In the genomic region with DNA sequence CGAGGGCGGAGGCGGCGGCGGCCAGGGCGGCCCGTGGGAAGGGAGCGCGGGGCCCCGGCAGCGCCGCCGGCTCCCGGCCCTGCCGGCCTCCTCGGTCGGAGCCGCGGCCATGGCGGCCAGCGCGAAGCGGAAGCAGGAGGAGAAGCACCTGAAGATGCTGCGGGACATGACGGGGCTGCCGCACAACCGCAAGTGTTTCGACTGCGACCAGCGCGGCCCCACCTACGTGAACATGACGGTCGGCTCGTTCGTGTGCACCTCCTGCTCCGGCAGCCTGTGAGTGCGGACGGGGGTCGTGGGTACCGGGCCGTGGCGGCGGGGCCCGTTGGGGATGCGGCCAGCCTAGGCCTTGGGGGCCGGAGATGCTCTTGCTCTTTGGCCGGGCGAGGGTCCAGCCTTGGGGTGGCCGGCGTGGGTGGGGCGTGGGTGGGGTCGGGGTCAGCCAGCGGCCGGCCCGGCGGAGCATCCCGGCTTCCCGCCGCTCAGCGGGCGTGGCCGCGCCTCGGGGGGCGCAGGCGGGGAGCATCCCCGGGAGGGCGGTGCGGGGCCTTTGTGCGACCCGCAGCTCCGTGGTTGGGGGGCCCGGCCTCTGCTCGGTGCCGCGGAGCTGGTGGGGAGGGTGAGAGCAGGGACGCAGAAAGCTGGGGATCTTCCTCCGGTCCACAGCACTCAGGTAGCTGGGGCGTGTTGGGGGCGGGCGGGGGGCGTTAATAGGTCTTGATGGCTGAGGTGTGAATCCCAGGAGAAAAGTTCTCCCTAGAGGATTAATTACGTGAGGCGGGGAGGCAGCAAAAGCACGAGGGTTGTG, we compare ENCODE assay signal across 8 mouse cellular contexts. TPM values are rescaled to one million over a fixed set of nuclear protein-coding genes. Genes with fewer than 3 reads are reported as not detected.
DNase-seq lines count a peak whose midpoint lies in the region; ATAC-seq and TF ChIP-seq lines count a peak whose summit lies in the region.

No protein-coding gene starts in this region.

- peaks cover 15% of the 10 kb centered on the region for H3K79me2 ChIP-seq in heart, adult 2 months (replicated peaks; ENCODE audit: control insufficient read depth, insufficient read depth, low read length)
- peaks cover 23% of the 10 kb centered on the region for H3K79me2 ChIP-seq in liver, adult 2 months (ENCODE audit: control insufficient read depth, insufficient read depth, low read length)

- peaks cover 9% of the 10 kb centered on the region for H3K4me1 ChIP-seq in heart, adult 2 months (ENCODE audit: control insufficient read depth, insufficient read depth, low read length)
- H3K4me1 ChIP-seq in liver, adult 2 months (ENCODE audit: control insufficient read depth, insufficient read depth, low read length) = peaks cover 8% of the 10 kb centered on the region

- no peak for TF ChIP-seq EP300 in heart, adult 2 months (IDR thresholded peaks at IDR 0.05; ENCODE audit: insufficient read depth, low read depth, low read length)

- H3K9ac ChIP-seq in heart, adult 2 months (ENCODE audit: low read depth, low read length) = peak overlapping the region; percentile 94
- peak overlapping the region; percentile 97 for H3K9ac ChIP-seq in liver, adult 2 months (ENCODE audit: low read depth, low read length)

- ATAC-seq in activated CD4-positive, CD25-positive, alpha-beta regulatory T cell, adult 4 months = peak; percentile 16
- peak; percentile 52 for ATAC-seq in granulocyte monocyte progenitor cell, adult 5-6 weeks (replicated peaks; ENCODE audit: poor library complexity, severe bottlenecking)
- peak; percentile 38 for ATAC-seq in monocyte, adult 5-6 weeks (replicated peaks; ENCODE audit: insufficient number of reproducible peaks, low FRiP score, low TSS enrichment, poor library complexity, severe bottlenecking)

- H3K4me3 ChIP-seq in heart, adult 2 months = peak overlapping the region; percentile 96
- peak overlapping the region; percentile 75 for H3K4me3 ChIP-seq in liver, adult 2 months (ENCODE audit: insufficient read depth, low read depth, low read length)

- intact Hi-C loops in heart, adult 2 months (cut with DNase I) = loop anchor here (1.0 to 5.0 kb wide), 4 partner anchors 37 to 147 kb away; a partner anchor contains a TSS

- no peak for TF ChIP-seq CTCF in heart, adult 2 months (IDR thresholded peaks at IDR 0.05)
- no peak for TF ChIP-seq CTCF in liver, adult 2 months (IDR thresholded peaks at IDR 0.05; ENCODE audit: low read depth, low read length)

- peaks cover 11% of the 10 kb centered on the region; the same call in 1 of the 2 replicates for H3K36me3 ChIP-seq in heart, adult 2 months (ENCODE audit: control insufficient read depth, insufficient read depth, low read length)
- H3K36me3 ChIP-seq in liver, adult 2 months (ENCODE audit: control insufficient read depth, insufficient read depth, low read length) = no peaks in the 10 kb centered on the region

- no peak for TF ChIP-seq POLR2A in heart, adult 2 months (IDR thresholded peaks at IDR 0.05; ENCODE audit: insufficient read depth, low read depth, low read length)
- TF ChIP-seq POLR2A in liver, adult 2 months (IDR thresholded peaks at IDR 0.05; ENCODE audit: extremely low read depth, insufficient read depth, low read length) = no peak

- WGBS in heart, adult 2 months = under 1% methylated on average over 86 of the region's 86 CpGs
- WGBS in liver, adult 2 months = under 1% methylated on average over 85 of the region's 86 CpGs

- H3K27me3 ChIP-seq in heart, adult 2 months (ENCODE audit: control insufficient read depth, insufficient read depth, low read length) = no peaks in the 10 kb centered on the region
- no peaks in the 10 kb centered on the region for H3K27me3 ChIP-seq in liver, adult 2 months (ENCODE audit: control insufficient read depth, insufficient read depth, low read length)

- no peak for DNase-seq in heart, adult 2 months
- no peak for DNase-seq in heart, adult 8-10 months (ENCODE audit: low spot score)
- peak; percentile 32 for DNase-seq in 3134 (ENCODE audit: extremely low read depth, insufficient read length, low spot score)
- DNase-seq in liver, adult 2 months (ENCODE audit: extremely low read depth, low read depth, low spot score) = no peak
- no peak for DNase-seq in adrenal gland, adult 2 months

- peak overlapping the region; percentile 78 for H3K27ac ChIP-seq in heart, adult 2 months
- peak overlapping the region; percentile 68 for H3K27ac ChIP-seq in liver, adult 2 months (replicated peaks; ENCODE audit: insufficient read depth, low read depth, low read length)

RNA-seq across cellular contexts. Expression of a gene that starts 0.5 kb away (rescaled TPM):
- total RNA-seq in heart, adult 2 months (2021) = 10 to 100 TPM; 27.9 to 29.8 TPM
- 28.2 and 47.5 TPM in 2 replicates for polyA plus RNA-seq in heart, adult 2 months (2012; rRNA removed)
- 10 to 100 TPM; 23.8 to 28.7 (median 26.0) TPM for total RNA-seq in heart, adult 8-10 months (2022)
- polyA plus RNA-seq in activated CD4-positive, CD25-positive, alpha-beta regulatory T cell, adult 4 months (2017; shearing (Covaris generic)) = 10 to 100 TPM; 37.1 to 42.3 TPM
- total RNA-seq in granulocyte monocyte progenitor cell, adult 5-6 weeks (2014; fragmentation: Nextera tagmentation) = 23.1 and 26.3 TPM in 2 replicates
- total RNA-seq in granulocyte monocyte progenitor cell, adult 5-6 weeks (2017) = 32.5 and 33.5 TPM in 2 replicates
- 13.1 and 14.8 TPM in 2 replicates for total RNA-seq in liver, adult 2 months (2014; rRNA removed)
- polyA plus RNA-seq in liver, adult 2 months (2012; rRNA removed) = 11.7 and 13.6 TPM in 2 replicates
- total RNA-seq in monocyte, adult 5-6 weeks (2017) = 48.1 to 56.6 TPM (median 55.5 TPM) in 3 replicates
- 10 to 100 TPM; 52.7 to 54.5 TPM for total RNA-seq in adrenal gland, adult 2 months (2021)
- 25.7 and 33.3 TPM in 2 replicates for polyA plus RNA-seq in adrenal gland, adult 2 months (2012; rRNA removed)
